Mouse (Mus musculus) liver (tissue): ENCODE results near the gene Il22ra1.

Experiments
- DNase-seq: peaks from one replicate; pipeline ENCODE4 v3.0.0-alpha.2; 2020; ENCODE audit warnings: mixed read lengths

The Il22ra1 gene

GRCm38 (mm10) chr4:135736903-135737302, 8.9 kb downstream of the Il22ra1 start:
- no peak for DNase-seq

- no peak for DNase-seq
Observed at GRCm38 (mm10) chr4:135738237-135738636, 10.3 kb downstream of the Il22ra1 start.

- peak; percentile 53 for DNase-seq
Observed at GRCm38 (mm10) chr4:135739148-135739547, 11.2 kb downstream of the Il22ra1 start.

- DNase-seq, result peak; percentile 76
Observed at GRCm38 (mm10) chr4:135739672-135740071, 11.7 kb downstream of the Il22ra1 start.

- DNase-seq, result no peak
Observed at GRCm38 (mm10) chr4:135743520-135743919, 15.5 kb downstream of the Il22ra1 start.

GRCm38 (mm10) chr4:135744726-135745448, 16.9 kb downstream of the Il22ra1 start:
- no peak for DNase-seq

- no peak for DNase-seq
Observed at GRCm38 (mm10) chr4:135745613-135746012, 17.6 kb downstream of the Il22ra1 start.

- DNase-seq, result no peak
Observed at GRCm38 (mm10) chr4:135750896-135751295, 22.9 kb downstream of the Il22ra1 start.

GRCm38 (mm10) chr4:135752106-135752778, 24.3 kb downstream of the Il22ra1 start:
- DNase-seq, result no peak

GRCm38 (mm10) chr4:135752779-135753164, 24.8 kb downstream of the Il22ra1 start:
- no peak for DNase-seq

- DNase-seq, result no peak
Observed at GRCm38 (mm10) chr4:135758331-135758730, 30.4 kb downstream of the Il22ra1 start.

GRCm38 (mm10) chr4:135758825-135759224, 30.9 kb downstream of the Il22ra1 start:
- DNase-seq, result no peak

- DNase-seq, result no peak
Observed at GRCm38 (mm10) chr4:135759356-135759976, 31.5 kb downstream of the Il22ra1 start, which contains the start of gene Myom3. Gene Myom3, plus strand, starts transcription at chr4:135759715.

- no peak for DNase-seq
Observed at GRCm38 (mm10) chr4:135761048-135761447, 33.1 kb downstream of the Il22ra1 start.

- DNase-seq, result no peak
Observed at GRCm38 (mm10) chr4:135761569-135761968, 33.6 kb downstream of the Il22ra1 start.

- peak; percentile 85 for DNase-seq
Observed at GRCm38 (mm10) chr4:135762251-135762906, 34.4 kb downstream of the Il22ra1 start.

GRCm38 (mm10) chr4:135764700-135765099, 36.7 kb downstream of the Il22ra1 start:
- DNase-seq, result no peak

- DNase-seq, result no peak
Observed at GRCm38 (mm10) chr4:135765707-135766106, 37.7 kb downstream of the Il22ra1 start.

GRCm38 (mm10) chr4:135766976-135767375, 39.0 kb downstream of the Il22ra1 start:
- DNase-seq, result no peak

- peak; percentile 46 for DNase-seq
Observed at GRCm38 (mm10) chr4:135768572-135769526, 40.9 kb downstream of the Il22ra1 start.

GRCm38 (mm10) chr4:135770611-135771305, 42.8 kb downstream of the Il22ra1 start:
- DNase-seq, result no peak
